Mouse (Mus musculus) forebrain, postnatal 0 days (tissue): ENCODE measurements around the gene Ankrd33b. TPM values are rescaled to one million over a fixed set of nuclear protein-coding genes. Genes with fewer than 3 reads are reported as not detected.

Source experiments
- ATAC-seq: fragments of 200-750 bp; cut with Nextera tagmentation; 2 replicates; pipeline ENCODE4 v1.8.0; 2017; ENCODE audit warnings: mild to moderate bottlenecking, moderate library complexity
- DNase-seq: peaks from one replicate; pipeline ENCODE4 v3.0.0-alpha.2; 2015
- H3K27ac ChIP-seq: fragments of 300-500 bp; sonication (generic); 2 replicates; pipeline ENCODE4 v1.5.1; 2014; ENCODE audit warnings: low read depth, mild to moderate bottlenecking, antibody characterized with exemption, low read length, moderate library complexity, mixed read lengths
- H3K27me3 ChIP-seq: fragments of 300-500 bp; sonication (generic); 2 replicates; pipeline ENCODE4 v1.6.1; 2014; ENCODE audit warnings: mild to moderate bottlenecking, low read length, mixed read lengths; ENCODE audit not compliant: insufficient read depth
- H3K36me3 ChIP-seq: fragments of 300-500 bp; sonication (generic); 2 replicates; pipeline ENCODE4 v1.6.1; 2014; ENCODE audit warnings: mild to moderate bottlenecking, moderate library complexity; ENCODE audit not compliant: insufficient read depth
- H3K4me1 ChIP-seq: fragments of 300-500 bp; sonication (generic); 2 replicates; pipeline ENCODE4 v1.6.1; 2014; ENCODE audit warnings: antibody characterized with exemption; ENCODE audit not compliant: insufficient read depth
- H3K4me2 ChIP-seq: fragments of 300-500 bp; sonication (generic); 2 replicates; pipeline ENCODE4 v1.6.1; 2014; ENCODE audit warnings: low read depth, mild to moderate bottlenecking, moderate library complexity
- H3K4me3 ChIP-seq: fragments of 300-500 bp; sonication (generic); 2 replicates; pipeline ENCODE4 v1.5.1; 2014; ENCODE audit warnings: low read depth, low read length, mixed read lengths
- H3K9ac ChIP-seq: fragments of 300-500 bp; sonication (generic); 2 replicates; pipeline ENCODE4 v1.6.1; 2014; ENCODE audit warnings: mild to moderate bottlenecking
- H3K9me3 ChIP-seq: fragments of 300-500 bp; sonication (generic); 2 replicates; pipeline ENCODE4 v1.6.1; 2016; ENCODE audit warnings: low read length
- CTCF ChIP-seq: sonication (generic); IDR thresholded peaks from 2 replicates; pipeline ENCODE4 v1.5.1; 2016; ENCODE audit warnings: antibody characterized with exemption, control low read depth, low read depth
- WGBS: fragments of 180-500 bp; shearing (Covaris S2); extraction: QIAGEN DNeasy Blood & Tissue Kit; methylation state at CpG from one replicate; pipeline ENCODE4 v1.1.7; 2014; 5-methylcytosine and 5-hydroxymethylcytosine counted together
- polyA plus RNA-seq: library from polyadenylated mRNA; unstranded; fragments of >200 nt; fragmentation: Nextera tagmentation; extraction: Ambion mirVana; gene quantifications from 2 replicates; pipeline ENCODE4 v1.2.1, GENCODE M21; 2015
- total RNA-seq: library from RNA; depleted of rRNA; stranded (reverse); fragments of >200 nt; gene quantifications from 2 replicates; pipeline ENCODE4 v1.2.3, GENCODE M21; 2014

The Ankrd33b gene
- total and polyA plus RNA-seq, 2 experiments from 2014 or later = 1.2 to 1.3 TPM

DNA sequence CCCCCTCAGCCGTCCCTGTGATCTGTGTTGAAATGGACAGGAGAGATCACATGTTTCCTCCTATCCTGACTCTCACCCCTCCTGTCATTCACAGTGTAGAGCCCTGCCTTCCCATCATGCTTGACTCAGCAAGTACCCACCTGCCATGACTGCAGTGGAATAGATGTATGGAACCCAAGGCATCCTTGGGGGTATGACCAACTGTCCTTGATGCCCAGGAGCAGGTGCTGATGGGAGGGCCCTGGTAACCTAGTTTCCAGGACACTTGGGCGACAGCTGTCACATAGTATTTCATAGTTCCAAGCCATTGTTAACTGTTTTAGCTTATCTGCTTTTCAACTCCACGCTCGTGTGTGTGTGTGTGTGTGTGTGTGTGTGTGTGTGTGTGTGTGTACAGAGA is 98.0 kb downstream of the Ankrd33b start:
- TF ChIP-seq CTCF = no peak
- WGBS = 97% methylated on average over 4 of the region's 4 CpGs
- no peak overlapping the region for H3K4me2 ChIP-seq
- no peak for ATAC-seq
- no peaks in the 10 kb centered on the region for H3K36me3 ChIP-seq
- no peaks in the 10 kb centered on the region for H3K4me1 ChIP-seq
- no peaks in the 10 kb centered on the region for H3K27me3 ChIP-seq
- no peak overlapping the region for H3K9ac ChIP-seq
- H3K9me3 ChIP-seq = no peaks in the 10 kb centered on the region
- H3K27ac ChIP-seq = no peak overlapping the region
- no peak overlapping the region for H3K4me3 ChIP-seq
- DNase-seq = no peak

DNA sequence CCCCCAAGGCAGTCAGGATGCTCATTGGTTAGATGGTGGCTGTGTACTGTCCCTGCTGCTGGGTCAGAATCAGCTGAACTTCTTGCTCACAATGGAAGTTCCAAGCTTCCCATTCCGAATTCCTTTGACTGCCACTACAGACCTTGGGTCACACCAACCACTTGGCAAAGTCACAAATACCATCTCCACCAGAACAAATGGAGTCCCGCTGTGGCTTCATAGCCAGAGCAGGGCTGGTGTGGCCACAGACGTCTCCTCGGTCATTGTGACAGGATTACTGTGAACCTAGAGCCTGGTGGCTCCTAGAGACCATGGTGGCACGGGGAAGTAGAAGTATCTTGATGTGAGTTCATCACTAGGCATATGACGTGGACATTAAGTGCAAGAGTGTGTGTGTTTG is 99.4 kb downstream of the Ankrd33b start:
- TF ChIP-seq CTCF = no peak
- Histone ChIP-seq H3K27ac (no peak overlapping the region), H3K9me3 (no peaks in the 10 kb centered on the region), H3K4me2 (no peak overlapping the region), H3K4me1 (no peaks in the 10 kb centered on the region), H3K36me3 (no peaks in the 10 kb centered on the region), H3K27me3 (no peaks in the 10 kb centered on the region), H3K4me3 (no peak overlapping the region), H3K9ac (no peak overlapping the region)
- DNase-seq (no peak), ATAC-seq (no peak)
- 86% methylated on average over 6 of the region's 6 CpGs for WGBS

- TF ChIP-seq CTCF = no peak
- no peak for ATAC-seq
Observed at GRCm38 (mm10) chr15:31265845-31266244, 101.7 kb downstream of the Ankrd33b start.

GRCm38 (mm10) chr15:31265404-31265803 is 102.1 kb downstream of the Ankrd33b start:
- DNase-seq (no peak), ATAC-seq (no peak)
- Histone ChIP-seq H3K4me3 (no peak overlapping the region), H3K27ac (no peak overlapping the region), H3K4me2 (no peak overlapping the region), H3K27me3 (no peaks in the 10 kb centered on the region), H3K9me3 (no peaks in the 10 kb centered on the region), H3K9ac (no peak overlapping the region), H3K36me3 (no peaks in the 10 kb centered on the region), H3K4me1 (no peaks in the 10 kb centered on the region)
- 94% methylated on average over 8 of the region's 8 CpGs for WGBS
- no peak for TF ChIP-seq CTCF

More at GRCm38 (mm10) chr15:31265845-31266244, 101.7 kb downstream of the Ankrd33b start:
- Histone ChIP-seq H3K27me3 (no peaks in the 10 kb centered on the region), H3K4me3 (no peak overlapping the region), H3K9ac (no peak overlapping the region), H3K27ac (no peak overlapping the region), H3K4me2 (no peak overlapping the region), H3K9me3 (no peaks in the 10 kb centered on the region), H3K36me3 (no peaks in the 10 kb centered on the region), H3K4me1 (no peaks in the 10 kb centered on the region)
- no peak for DNase-seq
- 89% methylated on average over 12 of the region's 12 CpGs for WGBS

- Histone ChIP-seq H3K27ac (no peak overlapping the region), H3K4me3 (no peak overlapping the region)
- peak; percentile 91 for DNase-seq
Observed at GRCm38 (mm10) chr15:31264827-31265226, 102.7 kb downstream of the Ankrd33b start.

GRCm38 (mm10) chr15:31262361-31262760 is 105.2 kb downstream of the Ankrd33b start:
- no peak for ATAC-seq
- WGBS = 81% methylated on average over 9 of the region's 9 CpGs
- no peak overlapping the region for H3K4me2 ChIP-seq
- H3K27me3 ChIP-seq = no peaks in the 10 kb centered on the region
- DNase-seq = no peak
- no peak for TF ChIP-seq CTCF
- no peaks in the 10 kb centered on the region for H3K9me3 ChIP-seq
- no peak overlapping the region for H3K27ac ChIP-seq
- no peaks in the 10 kb centered on the region for H3K36me3 ChIP-seq
- no peaks in the 10 kb centered on the region for H3K4me1 ChIP-seq
- no peak overlapping the region for H3K4me3 ChIP-seq
- H3K9ac ChIP-seq = no peak overlapping the region

More at GRCm38 (mm10) chr15:31264827-31265226, 102.7 kb downstream of the Ankrd33b start:
- H3K9ac ChIP-seq = no peak overlapping the region
- no peaks in the 10 kb centered on the region for H3K36me3 ChIP-seq
- H3K27me3 ChIP-seq = no peaks in the 10 kb centered on the region
- no peak overlapping the region for H3K4me2 ChIP-seq
- ATAC-seq = peak; percentile 96
- WGBS = 26% methylated on average over 6 of the region's 6 CpGs
- no peaks in the 10 kb centered on the region for H3K4me1 ChIP-seq
- H3K9me3 ChIP-seq = no peaks in the 10 kb centered on the region
- TF ChIP-seq CTCF = peak; percentile 99

DNA sequence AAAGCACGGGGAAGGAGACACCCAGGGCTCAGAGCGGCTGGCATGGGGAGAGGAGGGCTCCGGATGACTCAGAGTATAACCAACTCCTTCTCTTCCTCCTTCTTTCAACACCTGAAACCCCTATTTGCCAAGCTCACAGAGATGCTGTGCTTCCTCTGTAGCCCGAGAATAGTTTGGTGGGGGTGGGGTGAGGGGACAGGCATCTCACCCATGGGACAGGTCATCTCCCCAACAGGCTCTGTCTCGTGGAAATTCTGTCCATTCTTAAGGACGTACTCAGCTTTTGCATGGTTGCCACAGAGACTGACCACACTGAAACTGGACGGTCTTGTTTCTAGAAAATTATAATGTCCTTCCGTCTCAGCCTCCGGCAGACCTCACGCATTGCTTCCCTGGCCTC is 106.4 kb downstream of the Ankrd33b start:
- Histone ChIP-seq H3K9me3 (no peaks in the 10 kb centered on the region), H3K4me1 (no peaks in the 10 kb centered on the region), H3K4me2 (no peak overlapping the region), H3K9ac (no peak overlapping the region), H3K27ac (no peak overlapping the region), H3K36me3 (no peaks in the 10 kb centered on the region), H3K27me3 (no peaks in the 10 kb centered on the region), H3K4me3 (no peak overlapping the region)
- WGBS = 88% methylated on average over 10 of the region's 10 CpGs
- no peak for ATAC-seq
- no peak for DNase-seq
- TF ChIP-seq CTCF = no peak
